Mouse (Mus musculus): ENCODE results near the gene Upf2. TPM values are rescaled to one million over a fixed set of nuclear protein-coding genes. Genes with fewer than 3 reads are reported as not detected.

Gene Upf2
- total and polyA plus RNA-seq, 2 experiments from 2014 or later, result 5.9 to 13.2 TPM

- no peak overlapping the region for H3K4me3 ChIP-seq (ENCODE audit: low read depth, low read length)
- TF ChIP-seq CTCF (IDR thresholded peaks at IDR 0.05), result no peak
- no peak overlapping the region for H3K4me2 ChIP-seq (ENCODE audit: low read depth, low read length, poor library complexity, severe bottlenecking)
- no peaks in the 10 kb centered on the region for H3K27me3 ChIP-seq (ENCODE audit: insufficient read depth, low read length)
- 90% methylated on average over 2 of the region's 2 CpGs for WGBS
- no peak overlapping the region for H3K9ac ChIP-seq (replicated peaks; ENCODE audit: low read length, poor library complexity, severe bottlenecking)
- peaks cover 4% of the 10 kb centered on the region; the same call in 1 of the 2 replicates for H3K36me3 ChIP-seq (ENCODE audit: insufficient read depth, low read length)
- no peak overlapping the region for H3K27ac ChIP-seq (ENCODE audit: low read depth, low read length)
- DNase-seq (ENCODE audit: low spot score) (no peak), ATAC-seq (ENCODE audit: low FRiP score) (no peak)
- H3K9me3 ChIP-seq (ENCODE audit: low read length), result no peaks in the 10 kb centered on the region
- H3K4me1 ChIP-seq (ENCODE audit: insufficient read depth, low read length), result no peaks in the 10 kb centered on the region
These were observed 108.0 kb downstream of the Upf2 start for GRCm38 (mm10) chr2:6059291-6059690.

GRCm38 (mm10) chr2:6060071-6060804, 109.0 kb downstream of the Upf2 start:
- 75% methylated on average over 10 of the region's 10 CpGs for WGBS

GRCm38 (mm10) chr2:6067341-6067740, 116.1 kb downstream of the Upf2 start:
- DNase-seq (ENCODE audit: low spot score) (no peak), ATAC-seq (ENCODE audit: low FRiP score) (no peak)
- Histone ChIP-seq H3K4me1 (ENCODE audit: insufficient read depth, low read length) (no peaks in the 10 kb centered on the region), H3K27ac (ENCODE audit: low read depth, low read length) (no peak overlapping the region), H3K4me3 (ENCODE audit: low read depth, low read length) (no peak overlapping the region), H3K9ac (replicated peaks; ENCODE audit: low read length, poor library complexity, severe bottlenecking) (no peak overlapping the region), H3K9me3 (ENCODE audit: low read length) (no peaks in the 10 kb centered on the region), H3K27me3 (ENCODE audit: insufficient read depth, low read length) (no peaks in the 10 kb centered on the region), H3K4me2 (ENCODE audit: low read depth, low read length, poor library complexity, severe bottlenecking) (no peak overlapping the region), H3K36me3 (ENCODE audit: insufficient read depth, low read length) (no peaks in the 10 kb centered on the region)
- 81% methylated on average over 6 of the region's 6 CpGs for WGBS
- TF ChIP-seq CTCF (IDR thresholded peaks at IDR 0.05), result no peak

More at GRCm38 (mm10) chr2:6060071-6060804, 109.0 kb downstream of the Upf2 start:
- H3K36me3 ChIP-seq (ENCODE audit: insufficient read depth, low read length), result no peaks in the 10 kb centered on the region
- H3K4me2 ChIP-seq (ENCODE audit: low read depth, low read length, poor library complexity, severe bottlenecking), result no peak overlapping the region
- no peak overlapping the region for H3K4me3 ChIP-seq (ENCODE audit: low read depth, low read length)
- H3K4me1 ChIP-seq (ENCODE audit: insufficient read depth, low read length), result no peaks in the 10 kb centered on the region
- no peak overlapping the region for H3K27ac ChIP-seq (ENCODE audit: low read depth, low read length)
- H3K27me3 ChIP-seq (ENCODE audit: insufficient read depth, low read length), result no peaks in the 10 kb centered on the region
- no peak overlapping the region for H3K9ac ChIP-seq (replicated peaks; ENCODE audit: low read length, poor library complexity, severe bottlenecking)
- ATAC-seq (ENCODE audit: low FRiP score) (no peak), DNase-seq (ENCODE audit: low spot score) (no peak)
- TF ChIP-seq CTCF (IDR thresholded peaks at IDR 0.05), result no peak
- no peaks in the 10 kb centered on the region for H3K9me3 ChIP-seq (ENCODE audit: low read length)

GRCm38 (mm10) chr2:6070925-6071324, 119.7 kb downstream of the Upf2 start:
- DNase-seq (ENCODE audit: low spot score) (no peak), ATAC-seq (ENCODE audit: low FRiP score) (no peak)
- no peak for TF ChIP-seq CTCF (IDR thresholded peaks at IDR 0.05)
- Histone ChIP-seq H3K9ac (replicated peaks; ENCODE audit: low read length, poor library complexity, severe bottlenecking) (no peak overlapping the region), H3K27ac (ENCODE audit: low read depth, low read length) (no peak overlapping the region), H3K36me3 (ENCODE audit: insufficient read depth, low read length) (no peaks in the 10 kb centered on the region), H3K4me3 (ENCODE audit: low read depth, low read length) (no peak overlapping the region), H3K9me3 (ENCODE audit: low read length) (no peaks in the 10 kb centered on the region), H3K4me2 (ENCODE audit: low read depth, low read length, poor library complexity, severe bottlenecking) (no peak overlapping the region), H3K27me3 (ENCODE audit: insufficient read depth, low read length) (no peaks in the 10 kb centered on the region), H3K4me1 (ENCODE audit: insufficient read depth, low read length) (no peaks in the 10 kb centered on the region)
- 46% methylated on average over 11 of the region's 11 CpGs for WGBS

GRCm38 (mm10) chr2:6071598-6072440, 120.5 kb downstream of the Upf2 start:
- Histone ChIP-seq H3K36me3 (ENCODE audit: insufficient read depth, low read length) (no peaks in the 10 kb centered on the region), H3K27me3 (ENCODE audit: insufficient read depth, low read length) (no peaks in the 10 kb centered on the region), H3K4me3 (ENCODE audit: low read depth, low read length) (no peak overlapping the region), H3K9me3 (ENCODE audit: low read length) (no peaks in the 10 kb centered on the region), H3K4me1 (ENCODE audit: insufficient read depth, low read length) (no peaks in the 10 kb centered on the region), H3K27ac (ENCODE audit: low read depth, low read length) (no peak overlapping the region), H3K4me2 (ENCODE audit: low read depth, low read length, poor library complexity, severe bottlenecking) (no peak overlapping the region), H3K9ac (replicated peaks; ENCODE audit: low read length, poor library complexity, severe bottlenecking) (no peak overlapping the region)
- DNase-seq (ENCODE audit: low spot score) (no peak), ATAC-seq (ENCODE audit: low FRiP score) (no peak)
- 61% methylated on average over 11 of the region's 11 CpGs for WGBS
- no peak for TF ChIP-seq CTCF (IDR thresholded peaks at IDR 0.05)
